Mouse (Mus musculus) mammary gland, adult 2 months (tissue): ENCODE data around the gene Ifi213. TPM values are rescaled to one million over a fixed set of nuclear protein-coding genes. Genes with fewer than 3 reads are reported as not detected.

Source experiments
- polyA plus RNA-seq: library from polyadenylated mRNA; depleted of rRNA; stranded (reverse); fragments of >200 nt; gene quantifications from 2 replicates; pipeline ENCODE4 v1.2.3, GENCODE M21; 2012; ENCODE audit warnings: low replicate concordance; rRNA removed

Gene Ifi213
- polyA plus RNA-seq, result 14.9 and 18.4 TPM in 2 replicates

GRCm38 (mm10) chr1:173598838-173599494 lies at the start of gene Ifi213:
Ifi213 (minus strand) TSS chr1:173599274.

GRCm38 (mm10) chr1:173630622-173631021 lies 31.5 kb upstream of the Ifi213 start, which contains the start of gene Ifi209:
Ifi209 (plus strand) TSS chr1:173630917.

GRCm38 (mm10) chr1:173535791-173536190 lies 63.3 kb downstream of the Ifi213 start, which contains the start of gene Ifi214:
Ifi214 (minus strand) TSS chr1:173535957.

Other genes with a start within 250 kb of the Ifi213 start
- gene Aim2, start 248.4 kb downstream of the Ifi213 start, polyA plus RNA-seq, result 3.5 and 6.0 TPM in 2 replicates
- 30.5 and 66.3 TPM in 2 replicates for gene Cadm3, start 231.6 kb downstream of the Ifi213 start, polyA plus RNA-seq
- gene Ifi206, start 108.2 kb downstream of the Ifi213 start, polyA plus RNA-seq, result 17.6 and 18.4 TPM in 2 replicates
- gene Ifi214, start 63.3 kb downstream of the Ifi213 start, polyA plus RNA-seq, result 0.84 and 1.3 TPM in 2 replicates
- gene Ifi209, start 31.6 kb upstream of the Ifi213 start, polyA plus RNA-seq, result 2.8 and 5.7 TPM in 2 replicates
- 14.5 and 19.2 TPM in 2 replicates for gene Ifi208, start 74.4 kb upstream of the Ifi213 start, polyA plus RNA-seq
- gene Ifi207, start 142.5 kb upstream of the Ifi213 start, polyA plus RNA-seq, result 13.7 and 48.4 TPM in 2 replicates
- gene Ifi204, start 167.7 kb upstream of the Ifi213 start, polyA plus RNA-seq, result 1.9 and 6.8 TPM in 2 replicates